Mouse (Mus musculus): ENCODE results near the gene Grin2d.

Grin2d gene

DNA sequence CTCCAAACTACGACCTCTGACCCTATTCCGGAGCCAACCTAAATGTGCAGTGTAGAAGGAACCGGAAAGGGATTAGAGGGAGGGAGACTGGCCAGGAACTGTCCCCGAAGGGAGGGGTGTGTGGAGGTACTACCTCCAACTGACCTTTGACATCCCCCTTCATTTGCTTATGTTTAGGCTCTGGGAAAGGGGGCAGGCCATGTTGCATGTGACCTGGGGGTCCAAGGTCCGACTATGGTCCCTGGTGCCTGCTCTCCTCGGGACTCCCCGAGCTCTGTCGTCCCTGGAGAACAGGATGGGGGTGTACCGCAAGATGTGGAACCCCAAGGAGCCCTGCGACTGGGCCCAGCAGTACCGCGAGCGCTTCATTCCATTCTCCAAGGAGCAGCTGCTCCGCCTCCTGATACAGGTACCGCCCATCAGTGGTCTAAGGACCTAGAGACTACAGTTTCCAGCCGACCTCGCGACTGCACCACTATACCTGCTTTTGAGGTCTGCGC is 19.1 kb upstream of the Grin2d start:
- DNase-seq = peak; percentile 49

DNA sequence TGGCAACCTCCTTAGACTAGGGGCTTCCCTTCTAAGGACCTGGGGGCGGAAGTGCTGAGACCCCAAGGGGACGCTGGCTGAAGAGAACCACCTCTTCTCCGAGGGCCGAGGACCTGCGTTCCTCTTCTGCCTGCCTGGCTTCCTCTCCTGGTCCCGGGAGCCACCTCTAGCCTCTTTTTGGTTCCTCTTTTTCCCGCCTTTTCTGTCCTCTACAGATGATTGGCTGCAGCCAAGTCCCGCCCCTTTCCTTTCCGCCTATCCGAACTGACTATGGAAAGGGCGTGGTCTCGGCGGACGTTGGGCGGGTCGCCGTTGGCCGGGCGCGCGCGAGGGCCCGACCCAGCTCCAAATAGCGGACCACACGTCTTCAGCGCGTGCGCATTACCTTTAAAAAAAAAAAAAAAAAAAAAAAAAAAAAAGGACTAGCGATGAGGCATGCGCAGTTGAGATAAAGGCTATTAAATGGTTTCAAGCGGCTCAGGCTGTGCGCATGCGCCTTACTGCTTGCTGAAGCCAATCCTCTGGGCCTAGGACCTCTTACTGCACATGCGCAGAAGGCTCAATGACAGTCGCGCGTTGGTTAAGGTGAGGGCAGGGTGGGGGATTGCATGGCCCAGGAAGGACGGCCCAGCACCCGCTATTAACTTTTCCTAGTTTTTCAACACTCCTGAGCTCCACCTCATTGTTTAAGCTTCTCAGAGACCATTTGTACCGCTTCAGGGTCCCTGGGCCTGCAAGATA is 18.5 kb upstream of the Grin2d start, which contains the start of the genes Syngr4 and Tmem143:
Syngr4 (minus strand) TSS at position 198 of the 741 bp plus-strand sequence.
Tmem143 (plus strand) TSS at position 425 of the 741 bp plus-strand sequence.
- DNase-seq = peak; percentile 92

DNA sequence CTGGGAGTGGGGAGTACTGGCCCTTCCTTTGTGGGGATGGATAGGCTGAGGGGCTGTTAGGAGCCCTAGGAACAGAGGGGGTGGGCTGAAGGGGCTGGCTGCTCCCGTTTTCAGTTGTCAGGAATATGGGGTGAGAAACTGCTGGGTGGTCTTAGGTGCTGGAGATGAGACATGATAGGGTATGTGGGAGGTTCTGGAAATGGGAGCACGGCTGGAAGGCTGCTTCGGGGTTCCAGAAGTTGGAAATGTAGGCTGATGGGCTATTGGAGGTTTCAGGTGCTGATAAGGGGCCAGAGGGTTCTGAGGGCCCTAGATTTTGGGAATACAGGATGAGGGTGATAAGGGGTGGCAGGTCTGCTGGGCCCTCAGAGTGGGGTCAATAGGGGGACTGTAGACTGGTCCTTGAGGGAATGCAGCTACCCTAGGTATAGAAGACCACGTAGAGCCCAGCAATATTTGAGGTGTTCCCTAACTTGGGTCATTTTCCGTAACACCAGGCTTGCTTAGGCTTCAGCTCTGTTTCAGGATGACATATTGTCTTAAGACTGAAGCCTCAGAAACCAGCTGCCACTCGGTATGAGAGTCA is 17.8 kb upstream of the Grin2d start:
- DNase-seq = no peak

DNA sequence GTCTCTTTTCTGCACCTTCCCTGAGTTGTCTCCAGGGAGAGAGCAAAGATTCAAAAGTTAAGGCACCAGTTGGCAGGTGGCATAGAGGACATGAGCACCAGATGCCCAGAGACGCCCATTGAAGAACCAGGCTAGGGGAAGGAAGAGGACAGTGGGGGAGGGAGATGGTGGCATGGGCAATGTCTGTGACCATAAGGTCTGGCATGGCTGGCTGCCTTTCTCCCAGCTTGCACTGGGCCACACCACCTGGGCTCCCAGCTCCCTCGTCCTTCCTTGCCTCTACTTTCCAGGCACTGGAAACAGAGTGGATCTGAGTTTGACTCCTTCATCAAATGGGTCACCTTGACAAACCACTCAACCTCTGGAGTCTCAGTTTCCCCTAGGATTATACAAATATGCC is 14.5 kb upstream of the Grin2d start:
- no peak for DNase-seq

DNA sequence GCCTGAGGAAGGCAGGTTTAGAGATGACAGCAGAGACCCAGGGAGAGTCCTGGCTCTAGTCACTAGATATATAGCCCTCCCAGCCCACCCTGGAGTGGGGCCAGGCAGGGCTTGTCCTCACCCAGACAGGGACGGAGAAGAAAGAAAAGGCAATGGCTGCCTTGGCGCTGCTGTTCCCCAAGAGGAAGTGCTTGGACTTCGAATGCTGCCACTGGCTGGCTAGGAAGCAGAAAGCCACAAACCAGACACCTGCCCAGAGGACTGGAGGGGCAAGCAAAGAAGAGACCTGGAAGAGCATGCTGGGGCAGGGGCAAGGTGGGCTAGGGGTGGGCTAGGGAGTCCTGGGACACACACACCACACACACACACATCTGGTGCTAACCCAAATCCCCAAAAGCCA is 9.1 kb upstream of the Grin2d start:
- no peak for DNase-seq

DNA sequence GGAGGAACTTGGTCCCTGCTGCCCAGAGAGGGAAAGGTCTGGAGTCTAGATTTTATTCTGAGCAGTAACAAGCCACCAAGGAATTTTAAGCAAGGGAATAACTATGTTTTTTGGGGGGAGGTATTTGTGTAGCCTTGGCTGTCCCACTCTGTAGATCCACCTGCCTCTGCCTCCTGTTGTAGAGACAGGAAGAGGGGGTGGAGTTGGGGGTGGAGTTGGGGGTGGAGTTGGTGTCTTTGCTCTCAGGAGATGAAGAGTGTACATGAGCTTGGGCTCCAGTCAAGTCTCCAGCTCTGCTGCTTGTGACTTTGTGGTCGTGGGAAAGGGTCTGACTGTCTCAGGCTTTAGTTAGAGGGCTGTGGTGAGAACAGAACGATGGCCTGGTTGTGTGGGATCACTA is 2.8 kb upstream of the Grin2d start:
- no peak for DNase-seq

DNA sequence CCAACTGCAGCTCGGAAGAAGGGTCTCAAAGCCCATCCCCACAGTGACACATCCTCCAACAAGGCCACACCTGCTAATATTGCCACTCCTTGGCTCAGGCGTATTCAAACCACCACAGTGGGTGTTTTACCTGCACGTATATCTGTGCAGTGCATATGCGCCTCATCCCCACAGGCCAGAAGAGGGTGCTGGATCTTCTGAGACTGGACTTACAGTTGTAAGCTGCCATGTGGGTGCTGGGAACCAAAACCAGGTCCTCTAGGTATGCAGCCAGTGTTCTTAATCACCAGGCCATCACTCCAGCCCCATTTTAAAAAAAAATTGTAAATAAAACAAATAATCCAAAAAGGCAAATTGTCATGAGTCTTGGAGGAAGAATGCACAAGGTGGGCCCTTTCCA is 2.4 kb upstream of the Grin2d start:
- no peak for DNase-seq

DNA sequence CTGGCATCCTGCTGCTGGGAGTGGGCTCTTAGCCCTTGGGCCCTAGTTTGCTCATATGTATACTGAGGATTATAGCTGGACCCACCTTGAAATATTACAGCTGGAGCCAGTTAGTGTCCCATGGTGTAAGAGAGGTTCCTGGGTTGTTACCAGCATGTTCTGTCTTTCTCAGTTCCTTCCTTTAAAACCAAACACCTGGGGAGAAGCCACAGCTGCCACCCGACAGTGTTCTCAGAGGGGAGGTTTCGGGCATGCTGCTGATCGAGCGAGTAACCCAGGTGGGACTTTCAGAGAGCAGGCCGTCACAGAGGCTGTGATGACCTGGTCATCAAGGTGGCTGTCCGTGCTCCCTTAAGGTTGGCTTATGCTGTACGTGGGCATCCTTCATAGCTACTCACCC is 1.3 kb downstream of the Grin2d start:
- DNase-seq = no peak

DNA sequence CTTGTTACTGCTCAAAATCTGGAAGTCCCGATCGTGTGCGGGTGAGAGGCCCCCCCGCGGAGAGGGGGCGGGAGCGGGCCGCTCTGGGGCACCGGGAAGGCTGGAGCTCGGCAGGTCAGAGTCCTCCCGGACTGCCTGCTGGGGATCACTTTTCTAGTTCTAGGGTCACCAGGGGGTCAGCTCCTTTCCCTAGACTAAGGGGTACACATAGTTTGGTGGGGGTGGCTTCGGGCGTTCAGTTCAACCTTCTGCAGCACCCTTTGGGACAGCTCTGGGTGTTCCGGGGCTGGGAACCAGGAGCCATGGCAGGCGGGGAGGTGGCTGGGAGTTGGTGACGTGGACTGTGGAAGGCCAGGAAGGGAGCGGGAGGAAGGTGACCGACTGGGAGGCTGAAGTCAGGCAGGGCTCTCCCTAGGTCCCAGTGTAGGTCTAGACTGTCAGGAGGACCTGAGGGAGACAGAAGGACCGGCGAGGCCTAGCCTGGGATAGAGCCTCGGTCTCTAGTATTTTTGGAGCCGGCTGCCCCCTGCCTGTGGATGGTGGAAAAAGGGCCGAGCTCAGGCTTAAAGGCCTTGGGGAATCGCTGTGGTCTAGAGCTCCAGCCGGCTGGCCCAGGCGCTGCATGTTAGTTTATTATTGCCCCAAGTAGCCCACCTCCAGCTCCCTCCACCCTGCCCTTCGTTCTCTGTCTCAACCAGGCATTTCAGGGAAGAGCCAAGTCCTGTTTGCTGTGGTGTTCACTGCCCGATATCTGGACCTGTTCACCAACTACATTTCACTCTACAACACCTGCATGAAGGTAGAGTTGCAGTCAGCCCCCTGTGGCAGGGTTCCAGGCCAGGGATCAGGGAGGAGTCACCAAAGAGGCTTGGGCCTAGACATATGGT is 4.9 kb downstream of the Grin2d start:
- DNase-seq = peak; percentile 50

DNA sequence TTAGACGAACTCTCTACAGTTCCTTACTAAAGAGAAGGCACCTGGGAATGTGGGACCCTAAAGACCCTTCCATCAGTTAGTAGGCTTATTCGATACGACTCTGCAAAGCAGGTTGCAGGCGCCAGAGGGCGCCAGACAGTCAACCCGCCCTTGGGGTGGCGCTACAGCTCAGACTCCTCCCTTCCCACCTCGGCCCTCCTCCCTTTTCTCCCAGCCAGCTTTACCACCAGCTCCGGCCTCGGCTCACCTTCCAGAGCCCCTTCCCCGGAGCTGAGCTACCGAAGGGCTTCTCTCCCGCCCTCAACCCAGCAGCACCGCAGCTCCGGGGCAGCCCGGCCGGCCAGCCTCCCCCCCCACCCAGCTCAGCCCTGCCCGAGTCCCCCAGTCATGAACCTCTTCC is 5.6 kb downstream of the Grin2d start, which contains the start of gene Kdelr1:
Kdelr1 (plus strand) TSS at position 149 of the 400 bp plus-strand sequence.
- DNase-seq = peak; percentile 94

DNA sequence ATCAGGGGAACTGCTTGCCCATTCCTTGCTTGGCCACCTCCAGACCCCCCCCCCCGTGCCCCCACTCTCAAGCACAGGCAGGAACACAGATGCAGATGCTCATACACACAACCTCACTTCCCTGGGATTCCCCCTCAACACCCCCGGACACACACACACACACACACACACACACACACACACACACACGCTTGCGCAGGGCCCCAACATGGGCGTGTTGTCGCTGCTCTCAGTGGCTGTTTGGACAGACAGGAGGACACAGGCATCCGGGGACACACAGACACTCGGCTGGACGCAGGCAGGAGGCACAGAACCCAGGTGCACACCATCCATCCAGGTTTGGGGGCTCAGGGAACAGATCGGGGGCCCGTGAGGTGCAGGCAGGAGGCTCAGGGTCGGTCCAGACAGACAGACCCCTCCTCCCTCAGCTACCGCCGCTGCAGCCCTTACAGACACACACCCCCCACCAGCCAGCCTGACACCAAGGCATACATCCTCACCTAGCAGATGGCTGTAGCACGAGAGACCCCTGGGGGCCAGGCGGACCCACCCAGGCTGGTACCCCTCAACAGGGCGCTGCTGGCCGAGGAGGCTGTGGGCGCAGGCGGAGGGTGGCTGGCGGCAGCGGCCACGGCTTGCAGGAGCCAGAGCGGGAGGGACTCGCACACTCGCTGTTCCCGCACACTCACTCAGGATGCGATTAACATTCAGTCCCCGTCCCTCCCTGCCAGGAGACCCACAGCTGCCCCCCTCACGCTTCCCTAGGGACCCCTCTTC is 7.7 kb downstream of the Grin2d start:
- DNase-seq = no peak

DNA sequence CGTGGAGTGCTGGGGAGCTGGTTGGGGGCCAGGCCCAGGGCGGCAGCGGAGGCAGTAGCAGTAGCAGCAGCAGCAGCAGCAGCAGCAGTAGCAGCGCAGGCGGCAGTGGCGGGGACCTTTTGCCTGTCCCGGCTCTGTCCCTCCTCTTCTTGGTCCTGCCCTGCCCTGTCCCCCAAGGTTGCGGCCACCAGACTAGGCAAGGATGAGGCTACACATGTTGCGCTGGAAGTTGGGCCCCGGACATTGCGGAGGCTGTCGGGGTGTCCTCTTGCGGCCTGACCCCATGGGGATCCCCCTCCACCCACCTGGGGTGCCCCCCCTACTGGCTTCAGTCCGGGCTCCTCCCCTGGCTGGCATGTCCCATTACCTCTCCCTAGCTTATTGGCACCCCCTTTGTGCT is 8.4 kb downstream of the Grin2d start:
- no peak for DNase-seq

DNA sequence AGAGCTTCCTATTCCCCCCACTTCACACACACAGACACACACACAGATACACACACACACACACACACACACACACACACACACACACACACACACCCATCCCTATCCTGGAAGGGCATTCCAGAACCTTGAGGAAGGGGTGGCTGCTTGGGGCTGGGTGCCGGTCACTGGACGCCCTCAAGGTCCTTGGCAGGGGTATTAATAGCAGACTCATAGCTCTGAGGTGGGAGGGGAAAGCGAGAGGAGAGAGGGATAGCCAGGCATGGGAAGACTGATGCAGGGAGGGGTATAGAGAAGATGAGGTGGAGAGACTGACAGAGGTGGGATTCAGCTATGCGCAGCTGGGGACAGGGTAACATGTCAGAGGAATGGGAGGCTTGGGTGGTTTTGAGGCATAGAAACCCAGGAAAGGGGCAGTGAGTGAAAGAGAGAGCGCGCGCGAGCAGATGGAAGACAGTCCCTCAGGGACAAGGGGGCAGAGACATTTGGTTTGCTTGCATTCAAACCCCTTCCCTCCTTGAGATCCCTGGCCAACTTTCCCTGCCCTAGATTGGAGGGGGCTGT is 9.0 kb downstream of the Grin2d start:
- no peak for DNase-seq

DNA sequence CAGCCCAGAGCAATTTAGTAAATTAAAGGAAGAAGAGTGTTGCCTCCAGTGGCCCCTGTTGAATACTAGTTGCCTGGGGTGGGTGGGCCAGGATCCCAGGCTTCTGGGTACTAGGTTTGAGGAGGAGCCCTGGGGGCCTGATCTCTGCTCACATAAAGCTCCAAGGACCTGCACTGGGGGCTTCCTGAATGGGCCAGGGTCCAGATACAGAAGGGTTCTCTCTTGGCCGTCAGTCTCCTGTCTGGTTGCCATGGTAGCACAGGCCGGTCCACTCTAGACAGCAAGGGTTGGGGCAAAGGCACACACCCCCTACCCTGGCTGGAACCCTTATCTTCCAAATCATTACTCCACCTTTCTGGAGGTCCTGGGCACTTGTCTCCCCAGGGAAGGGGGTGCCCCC is 10.3 kb downstream of the Grin2d start:
- no peak for DNase-seq

DNA sequence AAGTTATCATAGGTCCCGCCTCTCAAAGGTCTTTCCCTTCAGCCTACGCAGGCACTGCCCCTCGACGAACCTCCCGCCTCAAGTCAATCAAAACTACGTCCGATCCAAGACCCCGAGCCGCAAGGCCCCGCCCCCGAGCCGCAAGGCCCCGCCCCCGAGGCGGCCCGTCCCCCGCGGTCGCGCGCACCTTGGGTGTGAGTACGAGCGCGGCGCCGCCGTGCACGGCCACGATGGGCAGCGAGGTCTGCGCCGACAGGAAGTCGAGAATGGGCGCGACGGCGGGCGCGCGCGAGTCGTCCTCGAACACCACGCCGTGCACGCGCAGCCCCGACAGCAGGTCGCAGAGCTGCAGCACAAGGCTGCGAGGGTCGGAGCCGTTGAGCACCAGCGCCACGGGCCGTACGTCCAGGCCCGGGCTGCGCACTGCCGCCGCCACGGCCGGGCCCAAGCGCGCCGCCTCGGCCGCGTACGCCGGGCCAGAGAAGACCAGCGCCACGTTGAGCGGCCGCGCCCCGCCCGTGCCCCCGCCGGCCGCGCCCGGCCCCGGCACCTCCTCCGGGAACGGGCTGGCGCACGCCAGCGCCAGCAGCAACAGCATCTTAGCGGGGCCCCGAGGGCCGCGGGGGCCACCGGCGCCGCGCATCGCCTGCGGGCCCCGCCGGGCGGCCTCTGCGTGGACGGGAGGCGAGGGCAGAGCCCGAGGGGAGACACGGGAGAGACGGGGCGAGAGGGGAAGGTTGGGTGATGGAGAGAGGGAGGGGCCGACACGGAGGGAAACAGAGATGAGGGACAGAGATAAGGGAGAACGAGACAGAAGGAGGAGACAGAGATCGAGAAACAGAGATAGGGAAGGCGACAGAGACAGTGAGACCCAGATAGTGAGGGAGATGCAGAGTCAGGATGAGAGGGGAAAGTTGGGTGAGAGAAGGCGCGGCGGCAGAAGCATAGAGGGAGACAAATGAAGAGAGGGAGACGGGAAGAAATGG is 12.0 kb downstream of the Grin2d start:
- peak; percentile 93 for DNase-seq

DNA sequence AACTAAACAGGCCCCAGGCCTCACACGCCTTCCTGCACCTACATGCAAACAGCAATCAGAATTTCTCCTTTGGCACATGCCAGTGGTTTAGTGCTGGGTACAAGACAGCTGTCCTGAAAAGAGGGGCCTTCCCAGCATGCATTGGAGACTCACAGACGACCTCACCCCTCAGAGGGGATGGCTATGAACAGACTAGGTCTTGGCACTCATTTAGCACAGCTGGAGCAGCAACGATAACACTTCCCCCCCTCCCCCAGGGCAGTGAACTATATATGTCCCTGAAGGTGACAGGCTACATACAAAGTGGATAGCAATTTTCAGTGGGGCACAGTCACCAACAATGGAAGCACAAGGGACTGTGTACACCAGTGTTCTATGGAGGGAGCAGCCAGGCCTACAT is 13.7 kb downstream of the Grin2d start:
- DNase-seq = no peak

DNA sequence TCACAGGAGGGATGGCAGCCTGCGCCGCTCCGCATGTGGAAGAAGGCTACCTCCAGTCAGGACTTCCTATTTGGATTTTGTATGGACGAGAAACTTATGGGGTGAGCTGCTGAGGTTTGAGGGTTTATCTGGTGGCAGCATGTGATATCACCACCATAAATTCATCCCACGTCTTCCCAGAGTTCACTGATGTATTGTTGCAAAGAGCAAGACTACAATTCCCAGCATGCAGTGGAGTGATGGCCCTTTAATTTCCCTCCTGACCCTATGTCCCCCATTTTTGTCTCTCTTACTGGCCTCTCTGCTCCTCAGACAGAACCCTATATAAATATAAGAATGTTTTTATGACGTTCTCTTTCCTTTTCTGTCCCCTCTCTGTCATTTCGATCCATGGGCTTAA is 15.4 kb downstream of the Grin2d start:
- DNase-seq = no peak

DNA sequence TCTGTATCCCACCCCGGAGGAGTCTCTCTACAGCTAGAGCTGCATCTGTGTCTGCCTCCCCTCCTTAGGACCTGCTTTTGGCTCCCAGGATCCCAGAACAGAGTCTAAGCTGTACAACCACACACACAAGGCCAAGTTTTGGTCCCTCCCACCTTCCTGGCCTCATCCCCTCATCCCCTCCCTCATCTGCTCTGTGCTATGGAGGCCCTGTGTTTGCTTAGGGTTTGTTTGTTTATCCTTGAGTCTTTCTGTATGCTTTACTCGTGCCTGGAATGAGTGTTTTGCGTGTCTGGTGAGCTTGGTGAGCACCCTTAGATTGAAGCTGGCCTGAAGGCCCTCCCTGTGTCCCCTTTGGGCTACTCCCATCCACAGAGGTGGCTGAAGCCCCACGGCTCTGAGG is 19.2 kb downstream of the Grin2d start:
- DNase-seq = no peak

DNA sequence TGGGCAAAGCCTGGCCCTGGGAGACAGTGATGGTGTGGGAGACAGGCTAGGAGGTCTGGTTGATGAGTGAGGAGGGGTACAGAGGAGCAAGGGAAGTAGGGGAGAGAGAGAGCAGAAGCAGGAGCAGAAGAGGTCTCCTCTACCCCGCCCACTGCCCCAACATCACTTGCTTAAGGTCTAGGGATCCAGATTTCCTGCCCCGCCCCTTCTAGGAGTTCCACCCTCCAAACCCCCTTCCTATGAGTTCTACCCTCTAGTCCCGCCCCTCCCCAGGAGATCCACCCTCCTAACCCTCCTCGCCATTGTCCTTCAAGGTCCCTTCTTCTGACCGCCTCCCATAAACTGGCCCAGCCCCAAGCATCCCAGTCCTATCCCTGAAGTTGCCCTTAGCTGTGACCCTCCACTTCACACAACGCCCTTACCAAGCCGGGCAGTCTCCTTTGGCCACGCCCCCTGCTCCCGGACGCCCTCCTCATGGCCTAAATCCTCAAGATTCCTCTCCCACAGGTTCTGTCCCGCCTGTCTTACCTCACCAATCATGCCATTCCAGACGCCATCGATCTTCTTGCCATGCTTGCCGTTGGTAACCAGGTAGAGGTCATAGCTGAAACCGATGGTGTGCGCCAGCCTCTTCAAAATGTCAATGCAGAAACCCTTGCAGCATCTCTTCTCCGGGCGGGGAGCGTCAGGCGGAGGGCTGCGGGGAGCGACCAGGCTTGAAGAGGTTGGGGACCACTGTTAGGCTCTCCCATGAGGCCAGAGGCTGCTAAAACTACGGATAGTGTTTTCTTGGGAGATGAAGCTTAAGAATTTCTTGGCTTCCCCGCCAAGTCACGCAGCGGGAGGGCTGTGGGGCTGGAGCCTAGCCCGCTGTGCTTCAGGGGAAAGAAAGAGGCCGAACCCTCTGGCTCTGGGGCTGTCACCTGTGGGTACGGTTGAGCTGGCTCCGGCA is 21.0 kb downstream of the Grin2d start:
- DNase-seq = no peak

DNA sequence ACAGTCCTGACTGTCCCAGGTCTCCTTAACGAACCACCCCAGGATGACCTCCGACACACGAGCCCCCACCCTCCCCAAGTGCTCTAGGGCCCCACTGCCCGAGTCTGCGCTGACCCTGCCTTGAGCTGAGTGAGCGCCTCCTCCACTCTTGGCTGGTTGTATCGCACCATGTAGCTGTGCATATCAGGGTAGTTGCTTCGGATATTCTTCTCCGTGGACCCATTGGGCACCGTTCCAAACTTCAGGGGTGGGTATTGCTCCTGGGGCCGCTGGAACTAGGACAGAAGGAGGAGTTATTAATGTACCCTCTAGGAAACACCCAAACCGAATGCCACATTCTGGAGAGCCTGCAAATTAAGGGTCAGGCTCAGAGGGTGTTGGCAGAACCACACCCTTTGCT is 25.1 kb downstream of the Grin2d start:
- DNase-seq = no peak
